Mouse (Mus musculus): ENCODE results near the gene Skap2. TPM values are rescaled to one million over a fixed set of nuclear protein-coding genes. Genes with fewer than 3 reads are reported as not detected.

Skap2 gene
- polyA plus RNA-seq, 1 experiment from 2014 or later = 68.7 TPM

GRCm38 (mm10) chr6:51820853-51821252 lies 191.5 kb downstream of the Skap2 start:
- no peak for ATAC-seq (ENCODE audit: low read depth)
- Histone ChIP-seq H3K9ac (ENCODE audit: low read length) (no peak overlapping the region), H3K4me3 (ENCODE audit: low read length) (no peak overlapping the region), H3K4me2 (ENCODE audit: low read depth, low read length) (no peak overlapping the region), H3K9me3 (ENCODE audit: control insufficient read depth, low read length) (no peaks in the 10 kb centered on the region), H3K27ac (ENCODE audit: low read length) (no peak overlapping the region), H3K27me3 (ENCODE audit: control insufficient read depth, insufficient read depth, low read depth, low read length) (no peaks in the 10 kb centered on the region), H3K36me3 (ENCODE audit: control insufficient read depth, insufficient read depth, low read length) (no peaks in the 10 kb centered on the region), H3K4me1 (replicated peaks; ENCODE audit: control insufficient read depth, insufficient read depth, low read length) (no peaks in the 10 kb centered on the region)
- 73% methylated on average over 5 of the region's 5 CpGs for WGBS

- no peaks in the 10 kb centered on the region for H3K27me3 ChIP-seq (ENCODE audit: control insufficient read depth, insufficient read depth, low read depth, low read length)
- H3K4me3 ChIP-seq (ENCODE audit: low read length) = no peak overlapping the region
- no peak overlapping the region for H3K9ac ChIP-seq (ENCODE audit: low read length)
- no peak overlapping the region for H3K4me2 ChIP-seq (ENCODE audit: low read depth, low read length)
- H3K27ac ChIP-seq (ENCODE audit: low read length) = no peak overlapping the region
- H3K36me3 ChIP-seq (ENCODE audit: control insufficient read depth, insufficient read depth, low read length) = no peaks in the 10 kb centered on the region
- WGBS = 55% methylated on average over 6 of the region's 6 CpGs
- no peaks in the 10 kb centered on the region for H3K9me3 ChIP-seq (ENCODE audit: control insufficient read depth, low read length)
- ATAC-seq (ENCODE audit: low read depth) = no peak
- no peaks in the 10 kb centered on the region for H3K4me1 ChIP-seq (replicated peaks; ENCODE audit: control insufficient read depth, insufficient read depth, low read length)
Measured at GRCm38 (mm10) chr6:51816892-51817621, 195.3 kb downstream of the Skap2 start.

- Histone ChIP-seq H3K27ac (ENCODE audit: low read length) (no peak overlapping the region), H3K9ac (ENCODE audit: low read length) (no peak overlapping the region), H3K9me3 (ENCODE audit: control insufficient read depth, low read length) (no peaks in the 10 kb centered on the region), H3K4me3 (ENCODE audit: low read length) (no peak overlapping the region), H3K4me2 (ENCODE audit: low read depth, low read length) (no peak overlapping the region), H3K27me3 (ENCODE audit: control insufficient read depth, insufficient read depth, low read depth, low read length) (no peaks in the 10 kb centered on the region), H3K4me1 (replicated peaks; ENCODE audit: control insufficient read depth, insufficient read depth, low read length) (no peaks in the 10 kb centered on the region), H3K36me3 (ENCODE audit: control insufficient read depth, insufficient read depth, low read length) (no peaks in the 10 kb centered on the region)
- WGBS = 72% methylated on average over 4 of the region's 4 CpGs
- ATAC-seq (ENCODE audit: low read depth) = no peak
Measured at GRCm38 (mm10) chr6:51810906-51811305, 201.4 kb downstream of the Skap2 start.

DNA sequence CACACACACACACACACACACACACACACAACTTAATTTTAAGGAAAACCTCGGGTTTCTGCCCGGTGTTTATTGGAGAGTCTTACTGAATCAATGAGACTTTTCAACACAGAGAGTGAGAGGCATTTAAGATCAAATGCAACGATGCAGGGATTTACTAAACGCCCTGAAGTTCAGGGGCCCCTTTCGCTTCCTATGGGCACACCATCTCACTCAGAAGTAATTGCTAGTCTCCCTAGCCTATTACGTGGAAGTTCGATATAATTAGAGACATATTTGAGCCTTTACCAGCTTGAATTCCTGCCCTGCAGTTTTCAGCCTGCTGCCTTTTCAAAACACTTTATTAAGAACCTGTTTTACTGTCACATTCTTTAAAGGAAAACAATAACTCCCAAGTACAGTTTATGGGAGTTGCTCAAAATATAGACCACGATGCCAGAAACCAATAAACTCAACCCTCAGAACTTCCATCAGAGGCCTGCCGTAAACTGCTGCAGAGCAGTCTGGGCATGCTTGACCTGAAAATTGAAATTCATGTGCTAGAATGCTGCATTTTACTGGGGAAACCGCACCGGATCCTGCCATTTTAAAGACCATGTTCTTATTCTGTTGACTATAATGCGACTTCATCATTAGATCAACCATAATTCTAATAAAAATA lies 203.1 kb downstream of the Skap2 start:
- Histone ChIP-seq H3K9ac (ENCODE audit: low read length) (no peak overlapping the region), H3K36me3 (ENCODE audit: control insufficient read depth, insufficient read depth, low read length) (no peaks in the 10 kb centered on the region), H3K4me3 (ENCODE audit: low read length) (no peak overlapping the region), H3K9me3 (ENCODE audit: control insufficient read depth, low read length) (no peaks in the 10 kb centered on the region), H3K27me3 (ENCODE audit: control insufficient read depth, insufficient read depth, low read depth, low read length) (no peaks in the 10 kb centered on the region), H3K4me2 (ENCODE audit: low read depth, low read length) (no peak overlapping the region), H3K27ac (ENCODE audit: low read length) (no peak overlapping the region), H3K4me1 (replicated peaks; ENCODE audit: control insufficient read depth, insufficient read depth, low read length) (no peaks in the 10 kb centered on the region)
- no peak for ATAC-seq (ENCODE audit: low read depth)
- 78% methylated on average over 12 of the region's 12 CpGs for WGBS

GRCm38 (mm10) chr6:51808011-51808410 lies 204.3 kb downstream of the Skap2 start:
- H3K4me3 ChIP-seq (ENCODE audit: low read length) = no peak overlapping the region
- H3K9ac ChIP-seq (ENCODE audit: low read length) = no peak overlapping the region
- H3K36me3 ChIP-seq (ENCODE audit: control insufficient read depth, insufficient read depth, low read length) = no peaks in the 10 kb centered on the region
- WGBS = 68% methylated on average over 6 of the region's 6 CpGs
- no peak overlapping the region for H3K27ac ChIP-seq (ENCODE audit: low read length)
- ATAC-seq (ENCODE audit: low read depth) = no peak
- no peaks in the 10 kb centered on the region for H3K4me1 ChIP-seq (replicated peaks; ENCODE audit: control insufficient read depth, insufficient read depth, low read length)
- H3K9me3 ChIP-seq (ENCODE audit: control insufficient read depth, low read length) = no peaks in the 10 kb centered on the region
- no peak overlapping the region for H3K4me2 ChIP-seq (ENCODE audit: low read depth, low read length)
- no peaks in the 10 kb centered on the region for H3K27me3 ChIP-seq (ENCODE audit: control insufficient read depth, insufficient read depth, low read depth, low read length)

Other genes starting within 250 kb of the Skap2 start
- gene Hoxa1, start 145.8 kb upstream of the Skap2 start, polyA plus RNA-seq (2015; fragmentation: Nextera tagmentation; extraction: Ambion mirVana) = 1.4 and 1.6 TPM in 2 replicates
- 9.5 and 10.2 TPM in 2 replicates for gene Hoxa2, start 152.3 kb upstream of the Skap2 start, polyA plus RNA-seq (2015; fragmentation: Nextera tagmentation; extraction: Ambion mirVana)
- gene 5730596B20Rik, start 164.9 kb upstream of the Skap2 start, polyA plus RNA-seq (2015; fragmentation: Nextera tagmentation; extraction: Ambion mirVana) = 2.4 and 2.5 TPM in 2 replicates
- 2.4 and 2.7 TPM in 2 replicates for gene Hoxa4, start 179.2 kb upstream of the Skap2 start, polyA plus RNA-seq (2015; fragmentation: Nextera tagmentation; extraction: Ambion mirVana)
- gene Hoxa5, start 192.0 kb upstream of the Skap2 start, polyA plus RNA-seq (2015; fragmentation: Nextera tagmentation; extraction: Ambion mirVana) = 32.3 and 36.3 TPM in 2 replicates
- gene Hoxa6, start 196.2 kb upstream of the Skap2 start, polyA plus RNA-seq (2015; fragmentation: Nextera tagmentation; extraction: Ambion mirVana) = 2.0 and 2.2 TPM in 2 replicates
- gene Hoxa3, start 200.8 kb upstream of the Skap2 start, polyA plus RNA-seq (2015; fragmentation: Nextera tagmentation; extraction: Ambion mirVana) = 6.6 and 7.6 TPM in 2 replicates
- not detected in 2 replicates for gene Gm28308, start 200.8 kb upstream of the Skap2 start, polyA plus RNA-seq (2015; fragmentation: Nextera tagmentation; extraction: Ambion mirVana)
- gene Hoxa7, start 209.3 kb upstream of the Skap2 start, polyA plus RNA-seq (2015; fragmentation: Nextera tagmentation; extraction: Ambion mirVana) = 5.8 and 6.9 TPM in 2 replicates
- 0.06 and 0.41 TPM in 2 replicates for gene Hoxa9, start 218.5 kb upstream of the Skap2 start, polyA plus RNA-seq (2015; fragmentation: Nextera tagmentation; extraction: Ambion mirVana)
- 0.21 TPM in 1 of 2 replicates, not detected in the other for gene Hoxa10, start 228.3 kb upstream of the Skap2 start, polyA plus RNA-seq (2015; fragmentation: Nextera tagmentation; extraction: Ambion mirVana)
- not detected in 2 replicates for gene Hoxa11, start 233.3 kb upstream of the Skap2 start, polyA plus RNA-seq (2015; fragmentation: Nextera tagmentation; extraction: Ambion mirVana)
- not detected in 2 replicates for gene Hoxa13, start 248.3 kb upstream of the Skap2 start, polyA plus RNA-seq (2015; fragmentation: Nextera tagmentation; extraction: Ambion mirVana)

Data from lung, embryonic 16.5 days (tissue).